Mouse (Mus musculus) large intestine, adult 2 months (tissue): ENCODE measurements around the gene Afmid. TPM values are rescaled to one million over a fixed set of nuclear protein-coding genes. Genes with fewer than 3 reads are reported as not detected.

ENCODE experiments used
- DNase-seq: peaks from one replicate; pipeline ENCODE4 v3.0.0-alpha.2; 2012; ENCODE audit warnings: low read depth, low spot score
- WGBS: fragments of 180-500 bp; shearing (Covaris S2); methylation state at CpG from one replicate; pipeline ENCODE4 v1.1.7; 2018; 5-methylcytosine and 5-hydroxymethylcytosine counted together
- polyA plus RNA-seq: library from polyadenylated mRNA; depleted of rRNA; stranded (reverse); fragments of >200 nt; gene quantifications from 2 replicates; pipeline ENCODE4 v1.2.3, GENCODE M21; 2012; rRNA removed

Gene Afmid
- polyA plus RNA-seq, 1 experiment = 9.3 TPM

GRCm38 (mm10) chr11:117872861-117873608 lies 47.3 kb downstream of the Afmid start, which contains the start of gene Tha1:
Gene Tha1 (minus strand): TSS chr11:117873481.
- WGBS = 2% methylated on average over 51 of the region's 51 CpGs
- DNase-seq = peak; percentile 57

- WGBS = 63% methylated on average over 4 of the region's 4 CpGs
Measured at GRCm38 (mm10) chr11:117874419-117874818, 48.7 kb downstream of the Afmid start.

GRCm38 (mm10) chr11:117875681-117876080 lies 50.0 kb downstream of the Afmid start:
- no peak for DNase-seq
- 73% methylated on average over 6 of the region's 6 CpGs for WGBS

More at GRCm38 (mm10) chr11:117874419-117874818, 48.7 kb downstream of the Afmid start:
- no peak for DNase-seq

GRCm38 (mm10) chr11:117877917-117878745 lies 52.4 kb downstream of the Afmid start:
- 15% methylated on average over 13 of the region's 13 CpGs for WGBS
- peak; percentile 45 for DNase-seq

GRCm38 (mm10) chr11:117878892-117879291 lies 53.2 kb downstream of the Afmid start:
- WGBS = 40% methylated on average over 8 of the region's 8 CpGs
- no peak for DNase-seq

GRCm38 (mm10) chr11:117879676-117880075 lies 54.0 kb downstream of the Afmid start:
- 82% methylated on average over 6 of the region's 6 CpGs for WGBS
- DNase-seq = no peak

GRCm38 (mm10) chr11:117880336-117880976 lies 54.7 kb downstream of the Afmid start:
- 91% methylated on average over 9 of the region's 9 CpGs for WGBS
- DNase-seq = no peak

GRCm38 (mm10) chr11:117880977-117881358 lies 55.2 kb downstream of the Afmid start:
- no peak for DNase-seq

GRCm38 (mm10) chr11:117881787-117882186 lies 56.1 kb downstream of the Afmid start:
- WGBS = 4% methylated on average over 8 of the region's 8 CpGs
- peak; percentile 35 for DNase-seq

More at GRCm38 (mm10) chr11:117880977-117881358, 55.2 kb downstream of the Afmid start:
- WGBS = 83% methylated on average over 6 of the region's 6 CpGs

GRCm38 (mm10) chr11:117882208-117882607 lies 56.5 kb downstream of the Afmid start:
- no peak for DNase-seq
- WGBS = 52% methylated on average over 1 of the region's 1 CpGs

GRCm38 (mm10) chr11:117886000-117886399 lies 60.3 kb downstream of the Afmid start:
- no peak for DNase-seq
- WGBS = 65% methylated on average over 5 of the region's 5 CpGs

GRCm38 (mm10) chr11:117888168-117888852 lies 62.6 kb downstream of the Afmid start:
- WGBS = 33% methylated on average over 20 of the region's 20 CpGs
- no peak for DNase-seq

GRCm38 (mm10) chr11:117888853-117889822 lies 63.4 kb downstream of the Afmid start:
- WGBS = 27% methylated on average over 33 of the region's 33 CpGs
- no peak for DNase-seq

Other genes with a start within 250 kb of the Afmid start
- 8.2 and 13.2 TPM in 2 replicates for gene Tnrc6c, start 171.6 kb upstream of the Afmid start, polyA plus RNA-seq
- gene Tmc8, start 43.8 kb upstream of the Afmid start, polyA plus RNA-seq = 25.5 and 33.4 TPM in 2 replicates
- 66.3 and 76.5 TPM in 2 replicates for gene Tmc6, start 43.7 kb upstream of the Afmid start, polyA plus RNA-seq
- gene 6030468B19Rik, start 28.3 kb upstream of the Afmid start, polyA plus RNA-seq = 0.40 and 0.41 TPM in 2 replicates
- gene Gm20708, start 16.3 kb upstream of the Afmid start, polyA plus RNA-seq = not detected in 2 replicates
- gene Syngr2, start 16.3 kb upstream of the Afmid start, polyA plus RNA-seq = 317 and 353 TPM in 2 replicates
- 79.4 and 95.1 TPM in 2 replicates for gene Tk1, start 168 bp downstream of the Afmid start, polyA plus RNA-seq
- 35.8 and 45.0 TPM in 2 replicates for gene Birc5, start 23.3 kb downstream of the Afmid start, polyA plus RNA-seq
- 0.09 and 0.26 TPM in 2 replicates for gene Tmem235, start 34.8 kb downstream of the Afmid start, polyA plus RNA-seq
- gene Tha1, start 47.6 kb downstream of the Afmid start, polyA plus RNA-seq = 24.4 and 25.7 TPM in 2 replicates
- 45.0 and 64.6 TPM in 2 replicates for gene Socs3, start 144.1 kb downstream of the Afmid start, polyA plus RNA-seq
- gene Pgs1, start 160.4 kb downstream of the Afmid start, polyA plus RNA-seq = 46.4 and 50.6 TPM in 2 replicates